ENCODE assay signal across 9 mouse cellular contexts in the genomic region with DNA sequence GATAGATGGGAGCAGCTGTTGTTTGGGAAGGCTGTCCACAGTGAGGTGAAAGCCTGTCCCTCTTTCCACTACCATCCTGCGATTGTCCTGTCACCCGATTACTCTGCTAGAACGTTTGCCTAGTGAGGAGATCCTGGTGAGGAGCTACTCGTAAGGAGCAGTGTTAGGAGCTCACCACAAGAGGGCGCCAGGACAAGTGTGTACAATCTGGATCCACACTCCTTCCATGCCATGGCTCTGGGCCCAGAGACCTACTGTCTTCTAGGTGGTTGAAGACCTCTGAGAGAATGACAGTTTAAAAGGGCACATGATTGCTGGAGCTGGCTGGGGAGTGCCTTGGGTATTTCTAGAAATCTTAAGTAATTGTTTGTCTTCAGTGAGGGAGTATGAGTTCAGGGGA. TPM values are rescaled to one million over a fixed set of nuclear protein-coding genes. Genes with fewer than 3 reads are reported as not detected.
A peak's percentile ranks its signal among the peaks of the same experiment; 100 is the strongest.
DNase-seq lines count a peak whose midpoint lies in the region; ATAC-seq and TF ChIP-seq lines count a peak whose summit lies in the region.
"Had no signal": no experiment of that assay in that cellular context is flagged by ENCODE, and none has a peak within 500 bp of the region (broad histone marks: within the 10 kb centered on the region; RNA-seq: fewer than 3 reads in every experiment).

No protein-coding gene starts in this region.

- H3K4me2 ChIP-seq in intestine, embryonic 16.5 days (ENCODE audit: low read depth, low read length): no peak overlapping the region
- H3K4me2 ChIP-seq in limb, embryonic 11.5 days (ENCODE audit: low read depth, severe bottlenecking): no peak overlapping the region
- H3K4me2 ChIP-seq: heart, embryonic 15.5 days had no signal

- peak; percentile 56; the same call in 1 of the 2 replicates for TF ChIP-seq CTCF in thymus, adult 2 months (IDR thresholded peaks at IDR 0.05; ENCODE audit: borderline replicate concordance, control insufficient read depth, extremely low read depth, insufficient read depth, low read length, poor library complexity)
- peak; percentile 83; the same call in 1 of the 2 replicates for TF ChIP-seq CTCF in brain, embryonic 14.5 days (IDR thresholded peaks at IDR 0.05; ENCODE audit: borderline replicate concordance, extremely low read depth, insufficient read depth, insufficient read length)

- H3K4me1 ChIP-seq in thymus, adult 2 months (replicated peaks; ENCODE audit: control insufficient read depth, insufficient read depth, low read length): no peaks in the 10 kb centered on the region
- peaks cover 13% of the 10 kb centered on the region for H3K4me1 ChIP-seq in intestine, embryonic 16.5 days (ENCODE audit: control insufficient read depth, insufficient read depth, low read length)
- H3K4me1 ChIP-seq in limb, embryonic 11.5 days (ENCODE audit: control insufficient read depth, insufficient read depth, low read length): peaks cover 17% of the 10 kb centered on the region; the same call in 1 of the 2 replicates

- ATAC-seq in erythroid progenitor cell, adult 5-6 weeks (replicated peaks; ENCODE audit: low FRiP score, poor library complexity, severe bottlenecking): peak; percentile 71
- 0 out of 2 replicates have a peak, but pooled peaks have one; percentile 30 for ATAC-seq in intestine, embryonic 16.5 days
- no peak for ATAC-seq in limb, embryonic 11.5 days (ENCODE audit: insufficient number of reproducible peaks, low FRiP score, low TSS enrichment, low read depth)

- H3K4me3 ChIP-seq in thymus, adult 2 months (ENCODE audit: control insufficient read depth, insufficient read depth, low read length): no peak overlapping the region
- H3K4me3 ChIP-seq in intestine, embryonic 16.5 days (ENCODE audit: low read length): no peak overlapping the region
- H3K4me3 ChIP-seq in limb, embryonic 11.5 days (ENCODE audit: low read depth, low read length): no peak overlapping the region
- H3K4me3 ChIP-seq: heart, embryonic 15.5 days had no signal

- H3K9me3 ChIP-seq in intestine, embryonic 16.5 days (ENCODE audit: control insufficient read depth, low read length): no peaks in the 10 kb centered on the region
- H3K9me3 ChIP-seq in limb, embryonic 11.5 days (ENCODE audit: control insufficient read depth, low read length): no peaks in the 10 kb centered on the region
- H3K9me3 ChIP-seq: heart, embryonic 15.5 days had no signal

- no peak overlapping the region for H3K9ac ChIP-seq in intestine, embryonic 16.5 days (ENCODE audit: low read depth, low read length)
- H3K9ac ChIP-seq in limb, embryonic 11.5 days (ENCODE audit: low read length): no peak overlapping the region
- H3K9ac ChIP-seq: heart, embryonic 15.5 days had no signal

- 51% methylated on average over 5 of the region's 5 CpGs for WGBS in thymus, adult 2 months
- WGBS in intestine, embryonic 16.5 days: 36% methylated on average over 5 of the region's 5 CpGs
- 34% methylated on average over 5 of the region's 5 CpGs for WGBS in limb, embryonic 11.5 days

- DNase-seq in thymus, adult 2 months: peak; percentile 60
- DNase-seq in thymus, adult 18-20 months: no peak
- peak; percentile 74 for DNase-seq in brain, embryonic 14.5 days (ENCODE audit: low read depth)
- DNase-seq in limb, embryonic 11.5 days (ENCODE audit: low spot score): peak; percentile 82
- DNase-seq in natural killer cell, adult 2 months (ENCODE audit: low spot score in 2 of 2): peak; percentile 21 to 54
- peak; percentile 44 to 55 for DNase-seq in thymus, postnatal 36 days

- no peaks in the 10 kb centered on the region for H3K27me3 ChIP-seq in thymus, adult 2 months (ENCODE audit: control insufficient read depth, insufficient read depth, low read length)
- no peaks in the 10 kb centered on the region for H3K27me3 ChIP-seq in intestine, embryonic 16.5 days (replicated peaks; ENCODE audit: control insufficient read depth, insufficient read depth, low read length)
- H3K27me3 ChIP-seq in limb, embryonic 11.5 days (ENCODE audit: control insufficient read depth, insufficient read depth, low read length): no peaks in the 10 kb centered on the region
- H3K27me3 ChIP-seq: heart, embryonic 15.5 days had no signal

- TF ChIP-seq POLR2A in thymus, adult 2 months (IDR thresholded peaks at IDR 0.05; ENCODE audit: control insufficient read depth, extremely low read depth, insufficient read depth, low read length, poor library complexity): no peak
- TF ChIP-seq POLR2A in brain, embryonic 14.5 days (IDR thresholded peaks at IDR 0.05; ENCODE audit: borderline replicate concordance, extremely low read depth, insufficient read depth, insufficient read length, poor library complexity, severe bottlenecking): no peak

- no peak overlapping the region for H3K27ac ChIP-seq in thymus, adult 2 months (ENCODE audit: control insufficient read depth, insufficient read depth, low read length)
- H3K27ac ChIP-seq in intestine, embryonic 16.5 days (ENCODE audit: low read length): no peak overlapping the region
- no peak overlapping the region for H3K27ac ChIP-seq in limb, embryonic 11.5 days (replicated peaks; ENCODE audit: low read depth, low read length)
- H3K27ac ChIP-seq: heart, embryonic 15.5 days had no signal

- H3K36me3 ChIP-seq in thymus, adult 2 months (ENCODE audit: control insufficient read depth, insufficient read depth, low read length): no peaks in the 10 kb centered on the region
- H3K36me3 ChIP-seq in intestine, embryonic 16.5 days (ENCODE audit: control insufficient read depth, insufficient read depth, low read length): 0 out of 2 replicates have a peak, but pooled peaks cover 6% of the 10 kb centered on the region
- no peaks in the 10 kb centered on the region for H3K36me3 ChIP-seq in limb, embryonic 11.5 days (ENCODE audit: control insufficient read depth, insufficient read depth, low read length)

RNA-seq across cellular contexts. Expression of a gene that starts 12.0 kb away (rescaled TPM):
- 3.1 TPM in 2 replicates for polyA plus RNA-seq in thymus, adult 2 months (2012; rRNA removed)
- polyA plus RNA-seq in brain, embryonic 14.5 days (2012; rRNA removed): 0.60 and 0.78 TPM in 2 replicates
- not detected in 2 replicates for total RNA-seq in erythroid progenitor cell, adult 5-6 weeks (2015; ENCODE audit: low replicate concordance)
- not detected in 2 replicates for total RNA-seq in erythroid progenitor cell, adult 5-6 weeks (2017; ENCODE audit: low replicate concordance)
- 8.8 and 10.6 TPM in 2 replicates for polyA plus RNA-seq in intestine, embryonic 16.5 days (2015; fragmentation: Nextera tagmentation; extraction: Ambion mirVana)
- 1.1 and 1.2 TPM in 2 replicates for polyA plus RNA-seq in limb, embryonic 11.5 days (2014; fragmentation: Nextera tagmentation; extraction: Ambion mirVana)

RNA-seq across cellular contexts. Expression of a gene that starts 19.2 kb away (rescaled TPM):
- polyA plus RNA-seq in thymus, adult 2 months (2012; rRNA removed): 1.4 and 3.6 TPM in 2 replicates
- 0.04 and 0.10 TPM in 2 replicates for polyA plus RNA-seq in brain, embryonic 14.5 days (2012; rRNA removed)
- total RNA-seq in erythroid progenitor cell, adult 5-6 weeks (2015; ENCODE audit: low replicate concordance): not detected in 2 replicates
- total RNA-seq in erythroid progenitor cell, adult 5-6 weeks (2017; ENCODE audit: low replicate concordance): not detected in 2 replicates
- 1.0 and 3.1 TPM in 2 replicates for polyA plus RNA-seq in intestine, embryonic 16.5 days (2015; fragmentation: Nextera tagmentation; extraction: Ambion mirVana)
- polyA plus RNA-seq in limb, embryonic 11.5 days (2014; fragmentation: Nextera tagmentation; extraction: Ambion mirVana): not detected in 2 replicates

RNA-seq across cellular contexts. Expression of a gene that starts 41.7 kb away (rescaled TPM):
- 20.1 and 27.6 TPM in 2 replicates for polyA plus RNA-seq in thymus, adult 2 months (2012; rRNA removed)
- polyA plus RNA-seq in brain, embryonic 14.5 days (2012; rRNA removed): 23.9 and 28.4 TPM in 2 replicates
- 4.3 and 5.4 TPM in 2 replicates for total RNA-seq in erythroid progenitor cell, adult 5-6 weeks (2015; ENCODE audit: low replicate concordance)
- total RNA-seq in erythroid progenitor cell, adult 5-6 weeks (2017; ENCODE audit: low replicate concordance): 1.7 and 1.8 TPM in 2 replicates
- 18.6 and 20.6 TPM in 2 replicates for polyA plus RNA-seq in intestine, embryonic 16.5 days (2015; fragmentation: Nextera tagmentation; extraction: Ambion mirVana)
- polyA plus RNA-seq in limb, embryonic 11.5 days (2014; fragmentation: Nextera tagmentation; extraction: Ambion mirVana): 37.5 and 38.7 TPM in 2 replicates

RNA-seq across cellular contexts. Expression of a gene that starts 56.5 kb away (rescaled TPM):
- 0.19 and 0.66 TPM in 2 replicates for polyA plus RNA-seq in thymus, adult 2 months (2012; rRNA removed)
- polyA plus RNA-seq in brain, embryonic 14.5 days (2012; rRNA removed): 0.47 and 1.7 TPM in 2 replicates
- total RNA-seq in erythroid progenitor cell, adult 5-6 weeks (2015; ENCODE audit: low replicate concordance): not detected in 2 replicates
- total RNA-seq in erythroid progenitor cell, adult 5-6 weeks (2017; ENCODE audit: low replicate concordance): not detected in 2 replicates
- 3.6 and 8.1 TPM in 2 replicates for polyA plus RNA-seq in intestine, embryonic 16.5 days (2015; fragmentation: Nextera tagmentation; extraction: Ambion mirVana)
- polyA plus RNA-seq in limb, embryonic 11.5 days (2014; fragmentation: Nextera tagmentation; extraction: Ambion mirVana): 0.14 and 0.15 TPM in 2 replicates

Comparison
In these comparisons a context has a peak if more than half of its experiments do, and no peak if none do; other contexts are left out.
1. DNase-seq: peak in thymus, adult 2 months (single experiment), brain, embryonic 14.5 days (single experiment), limb, embryonic 11.5 days (single experiment), natural killer cell, adult 2 months (2 of 2) and thymus, postnatal 36 days (2 of 2); none in thymus, adult 18-20 months (0 of 2).